Mouse (Mus musculus) embryonic fibroblast, embryonic 13.5 days (primary cell): ENCODE measurements around the gene Polr1c. TPM values are rescaled to one million over a fixed set of nuclear protein-coding genes. Genes with fewer than 3 reads are reported as not detected.
A peak's percentile ranks its signal among the peaks of the same experiment; 100 is the strongest.

Source experiments
- H3K27ac ChIP-seq: 2 replicates; pipeline ENCODE4 v1.5.1; 2012; ENCODE audit warnings: low read length, control low read depth, inconsistent platforms; ENCODE audit not compliant: insufficient read depth
- H3K4me1 ChIP-seq: 2 replicates; pipeline ENCODE4 v1.6.1; 2011; ENCODE audit warnings: low read length; ENCODE audit not compliant: control insufficient read depth, insufficient read depth
- H3K4me3 ChIP-seq: 2 replicates; pipeline ENCODE4 v1.5.1; 2011; ENCODE audit warnings: mild to moderate bottlenecking, control low read depth, low read length; ENCODE audit not compliant: insufficient read depth
- CTCF ChIP-seq: IDR thresholded peaks from 2 replicates; pipeline ENCODE4 v1.5.1; 2011; ENCODE audit warnings: mild to moderate bottlenecking, control low read depth, low read length, moderate library complexity, borderline replicate concordance; ENCODE audit not compliant: insufficient read depth
- POLR2A ChIP-seq: IDR thresholded peaks from 2 replicates; pipeline ENCODE4 v1.6.1; 2011; ENCODE audit warnings: low read depth, mild to moderate bottlenecking, control low read depth, low read length, moderate library complexity
- polyA plus RNA-seq: library from polyadenylated mRNA; stranded (reverse); fragments of >200 nt; gene quantifications from 2 replicates; pipeline ENCODE4 v1.2.4, GENCODE M21; 2011; ENCODE audit warnings: low read depth; ENCODE audit not compliant: missing spikeins, insufficient read length

The Polr1c gene
- polyA plus RNA-seq, 1 experiment = 63.6 TPM

GRCm38 (mm10) chr17:46239516-46240114 lies 8.2 kb downstream of the Polr1c start:
- Histone ChIP-seq H3K27ac (no peak overlapping the region), H3K4me3 (no peak overlapping the region), H3K4me1 (no peaks in the 10 kb centered on the region)
- no peak for TF ChIP-seq POLR2A
- TF ChIP-seq CTCF = no peak

GRCm38 (mm10) chr17:46237480-46237879 lies 10.4 kb downstream of the Polr1c start:
- TF ChIP-seq POLR2A (no peak), CTCF (no peak)
- no peak overlapping the region for H3K27ac ChIP-seq
- no peaks in the 10 kb centered on the region for H3K4me1 ChIP-seq
- H3K4me3 ChIP-seq = no peak overlapping the region

- TF ChIP-seq POLR2A = no peak
- TF ChIP-seq CTCF = no peak
- Histone ChIP-seq H3K4me3 (no peak overlapping the region), H3K4me1 (no peaks in the 10 kb centered on the region), H3K27ac (no peak overlapping the region)
Measured at GRCm38 (mm10) chr17:46237079-46237478, 10.8 kb downstream of the Polr1c start.

GRCm38 (mm10) chr17:46236067-46236466 lies 11.8 kb downstream of the Polr1c start:
- Histone ChIP-seq H3K27ac (no peak overlapping the region), H3K4me3 (no peak overlapping the region), H3K4me1 (no peaks in the 10 kb centered on the region)
- TF ChIP-seq POLR2A (no peak), CTCF (no peak)

GRCm38 (mm10) chr17:46227576-46227975 lies 20.3 kb downstream of the Polr1c start:
- TF ChIP-seq POLR2A (no peak), CTCF (no peak)
- Histone ChIP-seq H3K4me3 (no peak overlapping the region), H3K27ac (no peak overlapping the region), H3K4me1 (no peaks in the 10 kb centered on the region)

- TF ChIP-seq CTCF = no peak
- TF ChIP-seq POLR2A = no peak
- Histone ChIP-seq H3K4me3 (no peak overlapping the region), H3K27ac (no peak overlapping the region), H3K4me1 (no peaks in the 10 kb centered on the region)
Measured at GRCm38 (mm10) chr17:46221601-46222000, 26.3 kb downstream of the Polr1c start.

GRCm38 (mm10) chr17:46210550-46210949 lies 37.3 kb downstream of the Polr1c start:
- H3K27ac ChIP-seq = no peak overlapping the region
- H3K4me1 ChIP-seq = no peaks in the 10 kb centered on the region
- no peak overlapping the region for H3K4me3 ChIP-seq
- TF ChIP-seq CTCF (no peak), POLR2A (no peak)

- H3K4me1 ChIP-seq = peaks cover 5% of the 10 kb centered on the region; the same call in 1 of the 2 replicates
- H3K27ac ChIP-seq = no peak overlapping the region
- no peak overlapping the region for H3K4me3 ChIP-seq
- TF ChIP-seq CTCF (no peak), POLR2A (no peak)
Measured at GRCm38 (mm10) chr17:46206676-46207075, 41.2 kb downstream of the Polr1c start.

- peaks cover 7% of the 10 kb centered on the region for H3K4me1 ChIP-seq
- peak overlapping the region; percentile 86 for H3K4me3 ChIP-seq
- TF ChIP-seq POLR2A (peak; percentile 6; the same call in 1 of the 2 replicates), CTCF (no peak)
- H3K27ac ChIP-seq = peak overlapping the region; percentile 43
Measured at GRCm38 (mm10) chr17:46203078-46203477, 44.8 kb downstream of the Polr1c start.

GRCm38 (mm10) chr17:46202421-46203071 lies 45.3 kb downstream of the Polr1c start, which contains the start of the genes Polh and Xpo5:
Gene Polh, minus strand, starts transcription at chr17:46202645.
Gene Xpo5, plus strand, starts transcription at chr17:46202782.
- TF ChIP-seq POLR2A (peak; percentile 73), CTCF (no peak)
- peaks cover 7% of the 10 kb centered on the region for H3K4me1 ChIP-seq
- peak within 1 kb of the TSS; percentile 94 for H3K4me3 ChIP-seq
- peak within 1 kb of the TSS; percentile 43 for H3K27ac ChIP-seq
